Mouse (Mus musculus) heart, embryonic 10.5 days (tissue): Measurements from ENCODE around the gene Klk1b11. TPM values are rescaled to one million over a fixed set of nuclear protein-coding genes. Genes with fewer than 3 reads are reported as not detected.
"Not testable (repeated sequence)": the region's sequence is repeated elsewhere in the genome, so short reads cannot be mapped to it uniquely, and the experiment has no call there.

ENCODE experiments used
- DNase-seq: peaks from one replicate; pipeline ENCODE4 v3.0.0-alpha.2; 2017; ENCODE audit warnings: low spot score
- H3K27ac ChIP-seq: fragments of 300-500 bp; sonication (generic); 2 replicates; pipeline ENCODE4 v1.5.1; 2016; ENCODE audit warnings: mild to moderate bottlenecking
- H3K27me3 ChIP-seq: fragments of 300-500 bp; sonication (generic); 2 replicates; pipeline ENCODE4 v1.6.1; 2016; ENCODE audit warnings: mild to moderate bottlenecking; ENCODE audit not compliant: poor library complexity, insufficient read depth, severe bottlenecking
- H3K36me3 ChIP-seq: fragments of 300-500 bp; sonication (generic); 2 replicates; pipeline ENCODE4 v1.6.1; 2016; ENCODE audit warnings: mild to moderate bottlenecking, moderate library complexity
- H3K4me1 ChIP-seq: fragments of 300-500 bp; sonication (generic); 2 replicates; pipeline ENCODE4 v1.6.1; 2016; ENCODE audit warnings: mild to moderate bottlenecking
- H3K4me3 ChIP-seq: fragments of 300-500 bp; sonication (generic); 2 replicates; pipeline ENCODE4 v1.5.1; 2016; ENCODE audit warnings: mild to moderate bottlenecking, moderate library complexity
- H3K9me3 ChIP-seq: fragments of 300-500 bp; sonication (generic); 2 replicates; pipeline ENCODE4 v1.6.1; 2016; ENCODE audit warnings: mild to moderate bottlenecking, moderate library complexity
- WGBS: fragments of 180-500 bp; shearing (Covaris S2); methylation state at CpG from one replicate; pipeline ENCODE4 v1.1.7; 2016; 5-methylcytosine and 5-hydroxymethylcytosine counted together
- polyA plus RNA-seq: library from polyadenylated mRNA; unstranded; fragments of >200 nt; fragmentation: Nextera tagmentation; extraction: Ambion mirVana; gene quantifications from 2 replicates; pipeline ENCODE4 v1.2.1, GENCODE M21; 2016

Klk1b11 gene
- not detected in 2 replicates for polyA plus RNA-seq

DNA sequence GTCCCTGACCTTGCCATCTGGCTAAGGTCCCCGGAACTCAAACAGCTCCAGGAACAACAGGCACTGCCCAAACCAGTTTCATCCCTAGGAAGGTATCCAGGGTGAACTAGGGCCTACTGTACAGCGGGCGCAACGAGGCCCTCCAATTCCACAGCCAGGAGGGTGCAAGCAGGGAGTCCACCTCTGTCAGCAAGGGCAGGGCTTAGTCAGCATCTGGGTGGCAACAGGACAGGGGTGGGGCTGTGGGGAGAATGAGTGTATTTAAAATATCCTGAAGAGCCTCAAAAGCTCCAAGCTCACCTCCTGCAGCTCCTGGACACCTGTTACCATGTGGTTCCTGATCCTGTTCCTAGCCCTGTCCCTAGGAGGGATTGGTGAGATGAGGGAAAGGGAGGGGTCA lies at the start of gene Klk1b11:
TSS of gene Klk1b11 (plus strand) at position 301 of the 400 bp plus-strand sequence.
- not testable (repeated sequence) for H3K9me3 ChIP-seq, H3K27ac ChIP-seq, H3K4me1 ChIP-seq, H3K27me3 ChIP-seq, DNase-seq, H3K36me3 ChIP-seq, H3K4me3 ChIP-seq
- 65% methylated on average over 4 of the region's 4 CpGs for WGBS

DNA sequence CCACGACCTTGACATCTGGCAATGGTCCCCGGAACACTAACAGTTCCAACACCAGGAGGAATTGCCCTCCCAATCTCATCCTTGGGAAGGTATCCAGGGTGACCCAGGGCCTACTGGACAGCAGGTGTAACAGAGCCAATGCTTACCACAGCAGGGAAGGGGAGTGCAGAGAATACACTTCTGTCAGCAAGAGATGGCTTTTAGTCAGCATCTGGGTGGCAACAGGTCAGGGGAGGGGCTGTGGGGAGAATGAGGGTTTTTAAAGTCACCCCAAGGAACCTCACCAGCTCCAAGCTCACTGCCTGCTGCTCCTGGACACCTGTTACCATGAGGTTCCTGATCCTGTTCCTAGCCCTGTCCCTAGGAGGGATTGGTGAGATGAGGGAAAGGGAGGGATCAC lies 45.3 kb upstream of the Klk1b11 start, which contains the start of gene Klk1b8:
TSS of gene Klk1b8 (plus strand) at position 301 of the 400 bp plus-strand sequence.
- DNase-seq: no peak
- WGBS: 69% methylated on average over 2 of the region's 2 CpGs
- Histone ChIP-seq H3K4me3 (no peak within 1 kb of the TSS), H3K9me3 (no peaks in the 10 kb centered on the region), H3K27ac (no peak within 1 kb of the TSS), H3K4me1 (no peaks in the 10 kb centered on the region), H3K36me3 (no peaks in the 10 kb centered on the region), H3K27me3 (no peaks in the 10 kb centered on the region)

- WGBS: 57% methylated on average over 4 of the region's 4 CpGs
Observed at GRCm38 (mm10) chr7:43952703-43953102, 43.0 kb upstream of the Klk1b11 start.

GRCm38 (mm10) chr7:43966451-43966850 lies 29.2 kb upstream of the Klk1b11 start, which contains the start of gene Klk1b1:
Gene Klk1b1 (plus strand): TSS chr7:43966751.
- Histone ChIP-seq H3K4me3 (no peak within 1 kb of the TSS), H3K36me3 (no peaks in the 10 kb centered on the region), H3K27ac (no peak within 1 kb of the TSS), H3K27me3 (no peaks in the 10 kb centered on the region), H3K4me1 (no peaks in the 10 kb centered on the region), H3K9me3 (no peaks in the 10 kb centered on the region)
- no peak for DNase-seq
- 57% methylated on average over 3 of the region's 3 CpGs for WGBS

More at GRCm38 (mm10) chr7:43952703-43953102, 43.0 kb upstream of the Klk1b11 start:
- H3K27ac ChIP-seq: no peak overlapping the region
- no peaks in the 10 kb centered on the region for H3K36me3 ChIP-seq
- no peak overlapping the region for H3K4me3 ChIP-seq
- DNase-seq: no peak
- H3K9me3 ChIP-seq: no peaks in the 10 kb centered on the region
- no peaks in the 10 kb centered on the region for H3K27me3 ChIP-seq
- no peaks in the 10 kb centered on the region for H3K4me1 ChIP-seq

DNA sequence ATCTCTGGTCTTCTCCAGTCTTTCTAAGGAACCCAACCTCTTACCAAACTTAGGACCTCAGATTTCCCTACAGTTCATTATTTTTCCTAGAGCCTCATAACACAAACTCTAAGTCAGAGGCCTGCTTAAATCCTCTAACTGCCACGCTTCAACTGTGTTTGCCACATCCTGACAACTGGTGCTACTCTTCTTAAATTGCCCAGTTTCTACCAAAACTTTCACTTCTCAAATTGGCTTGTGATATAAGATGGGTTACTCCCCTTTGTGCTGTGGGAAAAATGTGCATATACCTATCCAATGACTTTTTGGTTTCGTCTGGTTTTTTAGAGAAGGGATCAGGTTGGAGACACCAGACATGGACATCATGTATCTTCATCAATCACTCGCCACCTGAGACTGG lies 28.6 kb upstream of the Klk1b11 start:
- H3K4me3 ChIP-seq: no peak overlapping the region
- no peak overlapping the region for H3K27ac ChIP-seq
- no peaks in the 10 kb centered on the region for H3K27me3 ChIP-seq
- no peak for DNase-seq
- whole genome bisulfite sequencing: 75% methylated on average over 3 of the region's 3 CpGs
- no peaks in the 10 kb centered on the region for H3K4me1 ChIP-seq
- H3K36me3 ChIP-seq: no peaks in the 10 kb centered on the region
- H3K9me3 ChIP-seq: no peaks in the 10 kb centered on the region

- no peaks in the 10 kb centered on the region for H3K9me3 ChIP-seq
- no peak for DNase-seq
- H3K36me3 ChIP-seq: no peaks in the 10 kb centered on the region
- no peak overlapping the region for H3K4me3 ChIP-seq
- WGBS: 74% methylated on average over 2 of the region's 2 CpGs
- H3K27me3 ChIP-seq: no peaks in the 10 kb centered on the region
- H3K27ac ChIP-seq: no peak overlapping the region
- H3K4me1 ChIP-seq: no peaks in the 10 kb centered on the region
Observed at GRCm38 (mm10) chr7:43967612-43968011, 28.1 kb upstream of the Klk1b11 start.

DNA sequence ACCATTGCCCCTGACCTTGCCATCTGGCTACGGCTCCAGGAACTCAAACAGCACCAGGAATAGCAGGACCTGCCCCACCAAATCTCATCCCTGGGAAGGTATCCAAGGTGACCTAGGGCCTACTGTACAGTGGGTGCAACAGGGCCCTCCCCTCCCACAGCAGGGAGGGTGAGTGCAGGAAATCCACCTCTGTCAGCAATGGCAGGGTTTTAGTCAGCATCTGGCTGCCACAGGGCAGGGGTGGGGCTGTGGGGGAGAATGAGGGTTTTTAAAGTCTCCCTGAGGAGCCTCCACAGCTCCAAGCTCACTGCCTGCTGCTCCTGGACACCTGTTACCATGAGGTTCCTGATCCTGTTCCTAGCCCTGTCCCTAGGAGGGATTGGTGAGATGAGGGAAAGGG lies 19.9 kb upstream of the Klk1b11 start, which contains the start of gene Klk1b9:
TSS of gene Klk1b9 (plus strand) at position 301 of the 400 bp plus-strand sequence.
- H3K4me3 ChIP-seq, H3K27me3 ChIP-seq, H3K27ac ChIP-seq, H3K4me1 ChIP-seq, H3K9me3 ChIP-seq, H3K36me3 ChIP-seq, DNase-seq: not testable (repeated sequence)
- WGBS: 78% methylated on average over 1 of the region's 1 CpGs

- no peak for DNase-seq
- Histone ChIP-seq H3K36me3 (no peaks in the 10 kb centered on the region), H3K4me1 (no peaks in the 10 kb centered on the region), H3K4me3 (no peak overlapping the region), H3K27ac (no peak overlapping the region), H3K27me3 (no peaks in the 10 kb centered on the region), H3K9me3 (no peaks in the 10 kb centered on the region)
Observed at GRCm38 (mm10) chr7:43985657-43986056, 10.0 kb upstream of the Klk1b11 start.

- not testable (repeated sequence) for DNase-seq, H3K27me3 ChIP-seq, H3K36me3 ChIP-seq, H3K27ac ChIP-seq, H3K4me1 ChIP-seq, H3K4me3 ChIP-seq, H3K9me3 ChIP-seq
- WGBS: 67% methylated on average over 1 of the region's 1 CpGs
Observed at GRCm38 (mm10) chr7:43994821-43995220, 856 bp upstream of the Klk1b11 start.

- DNase-seq: no peak
- H3K4me3 ChIP-seq: no peak overlapping the region
- H3K9me3 ChIP-seq: no peaks in the 10 kb centered on the region
- no peak overlapping the region for H3K27ac ChIP-seq
- H3K36me3 ChIP-seq: no peaks in the 10 kb centered on the region
- H3K27me3 ChIP-seq: no peaks in the 10 kb centered on the region
- H3K4me1 ChIP-seq: no peaks in the 10 kb centered on the region
Observed at GRCm38 (mm10) chr7:44004847-44005246, 9.2 kb downstream of the Klk1b11 start.

GRCm38 (mm10) chr7:44011868-44012267 lies 16.2 kb downstream of the Klk1b11 start, which contains the start of gene Klk1b26:
Gene Klk1b26 (plus strand): TSS chr7:44012168.
- not testable (repeated sequence) for H3K36me3 ChIP-seq, H3K4me3 ChIP-seq, H3K27me3 ChIP-seq, H3K4me1 ChIP-seq, H3K27ac ChIP-seq, DNase-seq, H3K9me3 ChIP-seq

DNA sequence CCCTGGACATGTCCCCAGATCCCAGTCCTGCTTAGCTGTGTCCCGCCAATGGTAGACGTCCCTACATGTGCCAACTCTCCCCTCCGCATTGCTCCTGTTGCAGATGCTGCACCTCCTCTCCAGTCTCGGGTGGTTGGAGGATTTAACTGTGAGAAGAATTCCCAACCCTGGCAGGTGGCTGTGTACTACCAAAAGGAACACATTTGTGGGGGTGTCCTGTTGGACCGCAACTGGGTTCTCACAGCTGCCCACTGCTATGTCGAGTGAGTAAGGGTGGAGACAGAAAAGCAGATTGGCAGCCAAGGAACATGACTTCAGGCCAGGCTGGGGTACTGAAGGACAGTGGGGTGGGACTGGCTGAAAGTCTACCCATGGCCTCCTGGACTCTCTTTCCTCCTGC lies 19.0 kb downstream of the Klk1b11 start:
- 78% methylated on average over 6 of the region's 6 CpGs for WGBS
- H3K27ac ChIP-seq, H3K27me3 ChIP-seq, H3K4me3 ChIP-seq, H3K9me3 ChIP-seq, DNase-seq, H3K36me3 ChIP-seq, H3K4me1 ChIP-seq: not testable (repeated sequence)

- no peaks in the 10 kb centered on the region for H3K36me3 ChIP-seq
- no peak overlapping the region for H3K4me3 ChIP-seq
- no peaks in the 10 kb centered on the region for H3K9me3 ChIP-seq
- H3K27ac ChIP-seq: no peak overlapping the region
- no peak for DNase-seq
- 78% methylated on average over 5 of the region's 5 CpGs for WGBS
- H3K27me3 ChIP-seq: no peaks in the 10 kb centered on the region
- H3K4me1 ChIP-seq: no peaks in the 10 kb centered on the region
Observed at GRCm38 (mm10) chr7:44015071-44015470, 19.4 kb downstream of the Klk1b11 start.
